Mouse (Mus musculus): ENCODE results near the gene Saa3. TPM values are rescaled to one million over a fixed set of nuclear protein-coding genes. Genes with fewer than 3 reads are reported as not detected.
"Not testable (repeated sequence)": the region's sequence is repeated elsewhere in the genome, so short reads cannot be mapped to it uniquely, and the experiment has no call there.

Saa3 gene
- total and polyA plus RNA-seq, 2 experiments = 3.8 to 10.1 TPM

DNA sequence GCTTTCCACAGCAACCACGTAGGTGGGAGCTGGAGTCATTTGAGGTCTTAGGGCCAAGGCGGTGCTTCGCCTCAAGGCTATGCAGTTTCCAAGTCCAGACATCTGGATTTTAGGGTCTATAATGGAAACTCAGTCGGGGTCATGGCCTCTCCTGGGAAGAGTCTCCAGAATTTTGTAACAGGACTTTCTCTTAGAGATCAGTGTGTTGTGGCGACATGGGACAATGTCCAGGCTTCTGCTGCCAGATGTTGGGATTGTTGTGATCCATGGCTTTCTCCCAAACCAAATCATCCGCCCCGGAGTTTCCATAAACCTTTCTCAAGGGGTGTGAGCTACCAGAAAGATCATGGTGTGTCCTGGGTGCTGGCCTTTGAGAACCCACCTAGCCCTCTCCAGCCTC lies 30.9 kb upstream of the Saa3 start:
- no peaks in the 10 kb centered on the region for H3K27me3 ChIP-seq (ENCODE audit: control insufficient read depth, insufficient read depth, low read length)
- peak; percentile 96 for DNase-seq (ENCODE audit: extremely low read depth, low read depth, low spot score)
- no peak overlapping the region for H3K4me3 ChIP-seq (ENCODE audit: insufficient read depth, low read depth, low read length)
- no peaks in the 10 kb centered on the region for H3K79me2 ChIP-seq (ENCODE audit: control insufficient read depth, insufficient read depth, low read length)
- no peaks in the 10 kb centered on the region for H3K36me3 ChIP-seq (ENCODE audit: control insufficient read depth, insufficient read depth, low read length)
- TF ChIP-seq CTCF (IDR thresholded peaks at IDR 0.05; ENCODE audit: low read depth, low read length) = no peak
- no peak for TF ChIP-seq POLR2A (IDR thresholded peaks at IDR 0.05; ENCODE audit: extremely low read depth, insufficient read depth, low read length)
- H3K4me1 ChIP-seq (ENCODE audit: control insufficient read depth, insufficient read depth, low read length) = peaks cover 13% of the 10 kb centered on the region
- H3K27ac ChIP-seq (replicated peaks; ENCODE audit: insufficient read depth, low read depth, low read length) = peak overlapping the region; percentile 93
- WGBS = 19% methylated on average over 7 of the region's 7 CpGs
- no peak overlapping the region for H3K9ac ChIP-seq (ENCODE audit: low read depth, low read length)

GRCm38 (mm10) chr7:46745816-46746215 lies 30.3 kb upstream of the Saa3 start:
- H3K36me3 ChIP-seq (ENCODE audit: control insufficient read depth, insufficient read depth, low read length) = no peaks in the 10 kb centered on the region
- no peak overlapping the region for H3K9ac ChIP-seq (ENCODE audit: low read depth, low read length)
- no peaks in the 10 kb centered on the region for H3K79me2 ChIP-seq (ENCODE audit: control insufficient read depth, insufficient read depth, low read length)
- H3K4me3 ChIP-seq (ENCODE audit: insufficient read depth, low read depth, low read length) = no peak overlapping the region
- H3K27me3 ChIP-seq (ENCODE audit: control insufficient read depth, insufficient read depth, low read length) = no peaks in the 10 kb centered on the region
- peaks cover 12% of the 10 kb centered on the region for H3K4me1 ChIP-seq (ENCODE audit: control insufficient read depth, insufficient read depth, low read length)
- DNase-seq (ENCODE audit: extremely low read depth, low read depth, low spot score) = peak; percentile 100
- 13% methylated on average over 3 of the region's 3 CpGs for WGBS
- no peak for TF ChIP-seq CTCF (IDR thresholded peaks at IDR 0.05; ENCODE audit: low read depth, low read length)
- TF ChIP-seq POLR2A (IDR thresholded peaks at IDR 0.05; ENCODE audit: extremely low read depth, insufficient read depth, low read length) = no peak
- peak overlapping the region; percentile 93 for H3K27ac ChIP-seq (replicated peaks; ENCODE audit: insufficient read depth, low read depth, low read length)

DNA sequence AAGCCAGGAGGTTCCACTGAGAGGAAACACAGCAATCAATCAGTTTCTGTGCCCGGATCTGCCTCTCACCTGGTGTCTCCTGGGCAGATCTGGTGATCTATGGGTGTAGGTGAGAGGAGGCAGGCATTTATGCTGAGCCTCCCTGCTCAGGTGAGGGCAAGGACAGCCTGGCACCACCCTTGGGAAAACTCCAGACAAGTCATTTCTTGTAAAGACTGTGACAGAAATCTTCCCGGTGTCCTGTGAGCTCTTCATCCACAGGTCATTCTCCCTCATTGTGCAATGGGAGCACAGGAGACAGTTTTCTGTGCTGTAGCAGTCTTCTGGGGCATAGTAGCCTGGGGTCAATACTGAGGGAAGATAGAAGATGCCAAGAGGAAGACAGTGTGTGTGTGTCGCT lies 27.4 kb upstream of the Saa3 start, which contains the start of gene Saa1:
TSS of gene Saa1 (minus strand) at position 101 of the 400 bp plus-strand sequence.
- H3K9ac ChIP-seq (ENCODE audit: low read depth, low read length); H3K36me3 ChIP-seq (ENCODE audit: control insufficient read depth, insufficient read depth, low read length); H3K27ac ChIP-seq (replicated peaks; ENCODE audit: insufficient read depth, low read depth, low read length); H3K79me2 ChIP-seq (ENCODE audit: control insufficient read depth, insufficient read depth, low read length); H3K27me3 ChIP-seq (ENCODE audit: control insufficient read depth, insufficient read depth, low read length); H3K4me3 ChIP-seq (ENCODE audit: insufficient read depth, low read depth, low read length): not testable (repeated sequence)
- H3K4me1 ChIP-seq (ENCODE audit: control insufficient read depth, insufficient read depth, low read length) = peaks cover 25% of the 10 kb centered on the region
- peak; percentile 78 for DNase-seq (ENCODE audit: extremely low read depth, low read depth, low spot score)
- WGBS = 11% methylated on average over 3 of the region's 3 CpGs

DNA sequence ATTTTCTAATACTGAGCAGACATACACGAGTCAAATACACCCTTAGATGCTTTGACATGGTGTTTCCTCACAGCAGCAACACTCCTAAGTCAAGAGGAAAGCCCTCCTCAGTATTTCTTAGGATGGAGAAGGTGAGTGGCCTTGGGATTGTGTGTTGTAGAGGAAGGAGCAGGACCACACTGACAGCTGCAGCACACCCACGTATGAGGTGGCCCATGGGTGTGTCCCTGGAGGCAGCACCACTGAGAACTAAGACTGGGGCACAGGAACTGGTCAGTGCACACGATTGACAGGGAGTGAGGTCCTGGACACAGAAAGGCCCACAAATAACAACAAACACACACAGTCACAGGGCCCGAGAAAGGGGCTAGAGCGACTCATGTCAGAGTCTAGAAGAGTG lies 24.5 kb upstream of the Saa3 start:
- H3K79me2 ChIP-seq (ENCODE audit: control insufficient read depth, insufficient read depth, low read length); H3K36me3 ChIP-seq (ENCODE audit: control insufficient read depth, insufficient read depth, low read length); H3K27me3 ChIP-seq (ENCODE audit: control insufficient read depth, insufficient read depth, low read length); DNase-seq (ENCODE audit: extremely low read depth, low read depth, low spot score); H3K27ac ChIP-seq (replicated peaks; ENCODE audit: insufficient read depth, low read depth, low read length); H3K9ac ChIP-seq (ENCODE audit: low read depth, low read length); H3K4me3 ChIP-seq (ENCODE audit: insufficient read depth, low read depth, low read length): not testable (repeated sequence)
- peaks cover 18% of the 10 kb centered on the region for H3K4me1 ChIP-seq (ENCODE audit: control insufficient read depth, insufficient read depth, low read length)
- 89% methylated on average over 5 of the region's 5 CpGs for WGBS

- Histone ChIP-seq H3K4me3 (ENCODE audit: insufficient read depth, low read depth, low read length) (no peak overlapping the region), H3K9ac (ENCODE audit: low read depth, low read length) (peak overlapping the region; percentile 23; the same call in 1 of the 2 replicates), H3K4me1 (ENCODE audit: control insufficient read depth, insufficient read depth, low read length) (peaks cover 18% of the 10 kb centered on the region), H3K79me2 (ENCODE audit: control insufficient read depth, insufficient read depth, low read length) (no peaks in the 10 kb centered on the region), H3K27ac (replicated peaks; ENCODE audit: insufficient read depth, low read depth, low read length) (peak overlapping the region; percentile 88), H3K27me3 (ENCODE audit: control insufficient read depth, insufficient read depth, low read length) (no peaks in the 10 kb centered on the region), H3K36me3 (ENCODE audit: control insufficient read depth, insufficient read depth, low read length) (no peaks in the 10 kb centered on the region)
- DNase-seq (ENCODE audit: extremely low read depth, low read depth, low spot score) = peak; percentile 97
- TF ChIP-seq CTCF (IDR thresholded peaks at IDR 0.05; ENCODE audit: low read depth, low read length) (no peak), POLR2A (IDR thresholded peaks at IDR 0.05; ENCODE audit: extremely low read depth, insufficient read depth, low read length) (no peak)
- 25% methylated on average over 12 of the region's 12 CpGs for WGBS
These were observed 23.3 kb upstream of the Saa3 start for GRCm38 (mm10) chr7:46738561-46739460.

- 83% methylated on average over 2 of the region's 2 CpGs for WGBS
- TF ChIP-seq CTCF (IDR thresholded peaks at IDR 0.05; ENCODE audit: low read depth, low read length) (no peak), POLR2A (IDR thresholded peaks at IDR 0.05; ENCODE audit: extremely low read depth, insufficient read depth, low read length) (no peak)
- DNase-seq (ENCODE audit: extremely low read depth, low read depth, low spot score) = no peak
These were observed 19.5 kb upstream of the Saa3 start for GRCm38 (mm10) chr7:46734983-46735382.

More at GRCm38 (mm10) chr7:46734983-46735382, 19.5 kb upstream of the Saa3 start:
- Histone ChIP-seq H3K9ac (ENCODE audit: low read depth, low read length) (no peak overlapping the region), H3K79me2 (ENCODE audit: control insufficient read depth, insufficient read depth, low read length) (peaks cover 4% of the 10 kb centered on the region; the same call in 1 of the 2 replicates), H3K4me1 (ENCODE audit: control insufficient read depth, insufficient read depth, low read length) (peaks cover 25% of the 10 kb centered on the region), H3K27me3 (ENCODE audit: control insufficient read depth, insufficient read depth, low read length) (no peaks in the 10 kb centered on the region), H3K36me3 (ENCODE audit: control insufficient read depth, insufficient read depth, low read length) (peaks cover 10% of the 10 kb centered on the region; the same call in 1 of the 2 replicates), H3K27ac (replicated peaks; ENCODE audit: insufficient read depth, low read depth, low read length) (no peak overlapping the region), H3K4me3 (ENCODE audit: insufficient read depth, low read depth, low read length) (no peak overlapping the region)
